Mouse (Mus musculus) spleen, adult 2 months (tissue): ENCODE measurements around the gene Gse1.

ENCODE experiments used
- CTCF ChIP-seq: fragments of 200-500 bp; IDR thresholded peaks from 2 replicates; pipeline ENCODE4 v1.5.1; 2011; ENCODE audit warnings: mild to moderate bottlenecking, inconsistent platforms; ENCODE audit not compliant: insufficient read depth, insufficient read length, insufficient replicate concordance; ENCODE audit errors: extremely low read depth
- POLR2A ChIP-seq: fragments of 200-500 bp; IDR thresholded peaks from 2 replicates; pipeline ENCODE4 v1.6.1; 2011; ENCODE audit warnings: low read depth, low read length, inconsistent platforms

- TF ChIP-seq CTCF, result no peak
- TF ChIP-seq POLR2A, result no peak
Observed at GRCm38 (mm10) chr8:120465710-120466109, 237.5 kb downstream of the Gse1 start.
